Mouse (Mus musculus) forebrain, embryonic 15.5 days (tissue): ENCODE results near the gene Dnajc6. TPM values are rescaled to one million over a fixed set of nuclear protein-coding genes. Genes with fewer than 3 reads are reported as not detected.
A peak's percentile ranks its signal among the peaks of the same experiment; 100 is the strongest.

Experiments used
- ATAC-seq: fragments of 200-750 bp; cut with Nextera tagmentation; replicated peaks from 2 replicates; pipeline ENCODE4 v1.8.0; 2017; ENCODE audit warnings: mild to moderate bottlenecking, moderate TSS enrichment, moderate library complexity
- H3K27ac ChIP-seq: fragments of 300-500 bp; sonication (generic); replicated peaks from 2 replicates; pipeline ENCODE4 v1.5.1; 2015; ENCODE audit warnings: mild to moderate bottlenecking, inconsistent platforms
- H3K27me3 ChIP-seq: fragments of 300-500 bp; sonication (generic); 2 replicates; pipeline ENCODE4 v1.6.1; 2015; ENCODE audit warnings: inconsistent platforms
- H3K36me3 ChIP-seq: fragments of 300-500 bp; sonication (generic); 2 replicates; pipeline ENCODE4 v1.6.1; 2015; ENCODE audit warnings: mild to moderate bottlenecking, inconsistent platforms
- H3K4me1 ChIP-seq: fragments of 300-500 bp; sonication (generic); 2 replicates; pipeline ENCODE4 v1.6.1; 2015; ENCODE audit warnings: inconsistent platforms
- H3K4me2 ChIP-seq: fragments of 300-500 bp; sonication (generic); replicated peaks from 2 replicates; pipeline ENCODE4 v1.6.1; 2015; ENCODE audit warnings: mild to moderate bottlenecking, inconsistent platforms
- H3K4me3 ChIP-seq: fragments of 300-500 bp; sonication (generic); 2 replicates; pipeline ENCODE4 v1.5.1; 2015; ENCODE audit warnings: mild to moderate bottlenecking, inconsistent platforms
- H3K9ac ChIP-seq: fragments of 300-500 bp; sonication (generic); replicated peaks from 2 replicates; pipeline ENCODE4 v1.6.1; 2015; ENCODE audit warnings: mild to moderate bottlenecking, inconsistent platforms
- H3K9me3 ChIP-seq: fragments of 300-500 bp; sonication (generic); 2 replicates; pipeline ENCODE4 v1.6.1; 2016; ENCODE audit warnings: inconsistent platforms
- WGBS: fragments of 180-500 bp; shearing (Covaris S2); methylation state at CpG from one replicate; pipeline ENCODE4 v1.1.7; 2015; ENCODE audit warnings: mixed read lengths; 5-methylcytosine and 5-hydroxymethylcytosine counted together
- polyA plus RNA-seq: library from polyadenylated mRNA; unstranded; fragments of >200 nt; fragmentation: Nextera tagmentation; extraction: Ambion mirVana; gene quantifications from 2 replicates; pipeline ENCODE4 v1.2.1, GENCODE M21; 2015

Gene Dnajc6
- polyA plus RNA-seq, 1 experiment from 2014 or later: 26.2 TPM

DNA sequence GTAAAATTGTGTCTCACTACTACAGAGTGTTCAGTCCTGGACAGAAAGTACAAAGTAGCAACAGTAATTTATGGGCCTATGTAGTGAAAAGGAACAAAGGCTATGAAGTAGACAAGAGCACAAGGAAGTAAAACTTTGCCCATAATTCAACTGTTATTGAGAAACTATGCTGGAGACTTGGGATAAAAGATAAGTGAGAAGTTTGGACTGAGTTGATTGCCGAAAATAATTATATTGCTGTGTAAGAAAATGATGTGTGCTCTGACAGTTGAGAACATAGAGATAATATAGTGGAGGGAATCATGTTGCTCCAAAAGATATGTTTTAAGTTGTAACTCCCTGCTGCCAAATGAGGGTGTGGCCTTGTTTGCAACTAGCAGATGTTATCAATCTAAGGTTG, 152.3 kb downstream of the Dnajc6 start:
- Histone ChIP-seq H3K9ac (peak overlapping the region; percentile 95; the same call in 1 of the 2 replicates), H3K4me3 (peak overlapping the region; percentile 85), H3K4me2 (peak overlapping the region; percentile 59), H3K27me3 (no peaks in the 10 kb centered on the region), H3K27ac (0 out of 2 replicates have a peak overlapping the region, but pooled peaks have one; percentile 95), H3K9me3 (no peaks in the 10 kb centered on the region), H3K4me1 (peaks cover 23% of the 10 kb centered on the region), H3K36me3 (no peaks in the 10 kb centered on the region)
- ATAC-seq: no peak
- 85% methylated on average over 1 of the region's 1 CpGs for WGBS

DNA sequence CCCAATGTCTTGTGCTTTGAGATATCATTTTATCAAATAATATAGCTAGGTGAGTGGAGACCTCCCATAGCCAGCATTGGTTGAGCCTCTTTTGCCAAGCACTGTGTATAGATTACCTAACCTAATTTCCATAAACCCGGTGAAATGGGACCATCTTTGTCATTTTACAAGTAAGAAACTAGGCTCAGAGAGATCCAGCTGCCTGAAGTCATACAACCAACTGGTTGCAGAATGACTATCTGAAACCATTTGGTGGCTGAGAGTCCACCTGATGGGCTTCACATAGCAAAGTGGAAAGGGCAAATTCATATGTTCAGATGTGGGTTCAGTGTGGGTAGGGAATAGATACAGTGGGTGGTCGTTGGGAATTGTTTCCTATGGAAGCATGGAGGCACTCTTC, 154.5 kb downstream of the Dnajc6 start:
- Histone ChIP-seq H3K9ac (no peak overlapping the region), H3K27me3 (no peaks in the 10 kb centered on the region), H3K27ac (no peak overlapping the region), H3K36me3 (no peaks in the 10 kb centered on the region; the same call in 1 of the 2 replicates), H3K4me2 (no peak overlapping the region), H3K9me3 (no peaks in the 10 kb centered on the region), H3K4me3 (no peak overlapping the region), H3K4me1 (peaks cover 23% of the 10 kb centered on the region)
- no peak for ATAC-seq
- 92% methylated on average over 2 of the region's 2 CpGs for WGBS

DNA sequence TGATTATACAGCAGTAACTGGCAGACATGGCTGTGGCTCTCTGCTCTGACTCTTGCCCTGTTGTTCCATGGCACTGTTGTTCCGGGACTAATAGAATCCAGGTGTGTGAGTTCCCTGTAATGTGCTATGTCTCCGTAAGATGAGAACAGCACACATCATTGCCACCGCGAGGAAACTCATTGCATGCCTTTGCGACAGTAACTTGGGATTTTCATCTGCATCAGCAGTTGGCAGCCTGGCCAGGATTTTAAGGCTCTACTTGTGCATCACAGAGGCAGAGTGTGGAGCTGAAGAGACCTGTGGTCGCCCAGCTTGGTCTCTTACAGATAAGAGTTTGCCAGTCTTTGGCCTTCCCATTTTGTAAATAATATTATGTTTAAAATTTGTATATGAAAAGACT, 157.8 kb downstream of the Dnajc6 start:
- peaks cover 4% of the 10 kb centered on the region for H3K36me3 ChIP-seq
- no peak overlapping the region for H3K4me3 ChIP-seq
- no peak overlapping the region for H3K9ac ChIP-seq
- no peak overlapping the region for H3K4me2 ChIP-seq
- 93% methylated on average over 6 of the region's 6 CpGs for WGBS
- no peak overlapping the region for H3K27ac ChIP-seq
- H3K27me3 ChIP-seq: no peaks in the 10 kb centered on the region
- no peak for ATAC-seq
- H3K4me1 ChIP-seq: peaks cover 4% of the 10 kb centered on the region; the same call in 1 of the 2 replicates
- no peaks in the 10 kb centered on the region for H3K9me3 ChIP-seq

DNA sequence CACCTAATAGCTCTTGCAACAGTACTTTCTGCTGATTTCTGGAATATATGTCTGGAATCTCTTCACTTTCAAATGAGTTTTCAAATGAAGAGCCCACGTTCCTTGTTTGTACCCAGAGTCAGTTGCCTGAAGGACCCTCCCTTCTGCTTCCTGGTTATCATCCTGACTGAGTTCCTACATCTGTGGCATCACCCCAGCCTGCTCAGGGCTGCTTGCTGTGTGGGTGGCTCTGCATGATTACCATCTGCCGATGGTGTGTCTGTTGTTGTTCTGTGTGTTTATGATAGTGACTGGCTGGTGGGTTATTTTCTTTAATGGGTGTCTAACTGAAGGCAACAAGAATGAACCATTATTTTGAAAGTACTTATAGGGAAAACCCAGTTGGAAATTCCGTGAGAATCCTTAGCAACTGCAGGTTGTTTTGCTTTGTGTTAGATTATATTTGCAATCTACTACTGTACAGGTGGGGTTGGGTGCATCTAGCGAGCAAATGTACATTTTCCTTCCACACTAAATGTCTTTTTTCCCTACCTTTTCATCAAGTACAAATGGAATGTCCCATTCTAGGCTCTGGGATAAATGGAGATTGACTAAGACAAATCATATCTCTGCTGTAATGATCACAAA, 158.5 kb downstream of the Dnajc6 start:
- Histone ChIP-seq H3K27me3 (no peaks in the 10 kb centered on the region), H3K4me2 (no peak overlapping the region), H3K9me3 (no peaks in the 10 kb centered on the region), H3K4me1 (no peaks in the 10 kb centered on the region), H3K4me3 (no peak overlapping the region), H3K27ac (no peak overlapping the region), H3K9ac (no peak overlapping the region), H3K36me3 (peaks cover 10% of the 10 kb centered on the region)
- WGBS: 85% methylated on average over 4 of the region's 4 CpGs
- no peak for ATAC-seq

DNA sequence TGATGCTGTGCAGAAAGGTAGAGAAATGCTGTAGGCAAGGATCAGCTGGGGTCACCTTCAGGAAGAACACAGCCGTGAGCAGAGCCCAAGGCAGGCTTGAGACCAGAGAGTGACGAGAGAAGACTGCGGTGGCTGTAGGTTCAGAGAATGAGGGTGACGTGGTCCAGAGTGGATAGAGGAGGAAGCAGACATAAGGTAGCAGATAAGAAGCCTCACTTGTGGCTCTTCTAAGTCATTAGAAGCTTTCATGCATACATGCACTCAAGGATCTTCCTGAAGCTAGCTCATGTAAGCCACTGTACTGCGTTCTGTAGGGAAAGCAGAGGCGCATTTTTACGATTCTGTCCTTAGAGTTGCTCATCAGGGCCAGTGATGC, 159.0 kb downstream of the Dnajc6 start:
- H3K9ac ChIP-seq: no peak overlapping the region
- no peaks in the 10 kb centered on the region for H3K4me1 ChIP-seq
- WGBS: 93% methylated on average over 7 of the region's 7 CpGs
- H3K4me2 ChIP-seq: no peak overlapping the region
- peaks cover 11% of the 10 kb centered on the region for H3K36me3 ChIP-seq
- no peak for ATAC-seq
- H3K27ac ChIP-seq: no peak overlapping the region
- no peaks in the 10 kb centered on the region for H3K9me3 ChIP-seq
- no peaks in the 10 kb centered on the region for H3K27me3 ChIP-seq
- H3K4me3 ChIP-seq: no peak overlapping the region

DNA sequence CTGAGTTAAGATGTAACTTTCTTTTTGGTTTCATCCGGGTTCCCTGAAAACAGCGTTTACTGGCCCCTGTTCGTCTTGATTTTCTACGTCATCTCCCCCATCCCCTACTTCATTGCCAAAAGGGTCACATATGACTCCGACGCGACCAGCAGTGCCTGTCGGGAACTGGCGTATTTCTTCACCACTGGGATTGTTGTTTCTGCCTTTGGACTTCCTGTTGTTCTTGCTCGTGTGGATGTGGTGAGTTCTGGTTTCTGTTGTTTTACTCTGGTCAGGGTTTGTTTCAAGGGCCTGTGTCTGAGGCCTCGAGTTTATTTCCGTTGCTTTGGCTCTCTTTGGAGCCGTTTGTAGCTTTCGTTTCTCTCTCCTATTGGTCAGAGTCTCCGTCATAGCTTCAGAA, 159.6 kb downstream of the Dnajc6 start:
- no peak overlapping the region for H3K4me3 ChIP-seq
- H3K27me3 ChIP-seq: no peaks in the 10 kb centered on the region
- H3K4me1 ChIP-seq: no peaks in the 10 kb centered on the region
- H3K9me3 ChIP-seq: no peaks in the 10 kb centered on the region
- H3K4me2 ChIP-seq: no peak overlapping the region
- H3K36me3 ChIP-seq: peaks cover 14% of the 10 kb centered on the region
- no peak overlapping the region for H3K9ac ChIP-seq
- no peak for ATAC-seq
- no peak overlapping the region for H3K27ac ChIP-seq
- WGBS: 88% methylated on average over 15 of the region's 15 CpGs

DNA sequence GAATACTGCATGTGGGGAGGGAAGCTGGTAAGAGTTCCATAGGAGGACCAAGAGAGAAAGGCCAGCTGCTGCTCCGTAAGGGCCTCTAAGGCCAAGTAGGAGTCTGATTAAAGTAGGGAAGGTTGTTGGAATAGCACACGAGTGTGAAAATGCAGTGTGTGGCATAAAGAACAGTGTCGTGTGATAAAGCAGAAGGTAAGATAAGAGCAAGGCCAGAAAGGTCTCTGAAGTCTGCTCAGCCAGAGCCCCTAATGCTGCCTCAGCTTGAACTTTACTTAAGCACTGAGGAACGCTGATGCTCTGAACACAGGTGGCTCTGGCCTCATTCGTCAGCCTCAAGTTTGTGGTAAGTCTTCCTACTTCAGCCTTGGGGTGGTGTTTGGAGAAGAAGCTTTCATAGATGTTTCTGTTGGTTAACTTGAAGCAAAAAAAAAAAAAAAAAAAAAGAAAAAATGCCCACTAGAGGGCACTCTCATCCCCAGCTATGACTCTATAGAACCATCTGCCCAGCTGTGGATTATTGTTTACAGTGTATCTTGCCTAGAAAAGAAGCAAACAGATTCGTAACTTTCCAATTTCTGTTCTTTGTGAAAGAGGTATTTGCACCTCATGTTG, 160.6 kb downstream of the Dnajc6 start:
- no peak for ATAC-seq
- WGBS: 63% methylated on average over 6 of the region's 6 CpGs
- Histone ChIP-seq H3K9ac (no peak overlapping the region), H3K27me3 (no peaks in the 10 kb centered on the region), H3K4me1 (no peaks in the 10 kb centered on the region), H3K4me2 (no peak overlapping the region), H3K27ac (no peak overlapping the region), H3K9me3 (no peaks in the 10 kb centered on the region), H3K36me3 (peaks cover 20% of the 10 kb centered on the region), H3K4me3 (no peak overlapping the region)

DNA sequence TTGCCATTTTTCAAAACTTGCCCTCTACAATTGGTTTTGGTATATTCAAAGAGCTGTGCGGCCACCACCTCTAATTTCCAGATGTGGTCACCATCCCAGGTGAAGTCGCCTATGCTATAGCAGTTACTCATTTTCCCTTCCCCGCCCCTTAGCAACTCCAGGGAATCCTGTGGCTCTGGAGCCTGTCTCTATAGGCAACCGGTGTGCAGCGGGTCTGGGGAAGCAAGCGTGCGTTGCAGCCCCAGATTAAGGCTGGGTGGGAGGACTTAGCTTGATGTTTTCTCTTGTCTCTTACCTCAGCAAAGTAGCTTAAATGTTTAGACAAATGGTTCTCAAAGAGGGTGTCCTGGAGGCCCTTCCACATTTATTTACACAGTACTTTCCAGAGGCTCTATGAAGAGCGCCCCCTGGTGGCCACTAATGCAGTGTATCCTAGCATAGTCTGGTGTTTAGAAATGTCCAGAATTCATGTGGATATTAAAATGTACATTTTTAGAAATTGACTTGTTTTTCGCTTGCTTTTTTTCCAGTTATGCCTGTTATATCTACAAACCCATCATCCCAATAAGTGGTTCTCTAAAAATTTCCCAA, 167.8 kb downstream of the Dnajc6 start:
- WGBS: 67% methylated on average over 9 of the region's 9 CpGs
- H3K4me1 ChIP-seq: 0 out of 2 replicates have a peak, but pooled peaks cover 3% of the 10 kb centered on the region

DNA sequence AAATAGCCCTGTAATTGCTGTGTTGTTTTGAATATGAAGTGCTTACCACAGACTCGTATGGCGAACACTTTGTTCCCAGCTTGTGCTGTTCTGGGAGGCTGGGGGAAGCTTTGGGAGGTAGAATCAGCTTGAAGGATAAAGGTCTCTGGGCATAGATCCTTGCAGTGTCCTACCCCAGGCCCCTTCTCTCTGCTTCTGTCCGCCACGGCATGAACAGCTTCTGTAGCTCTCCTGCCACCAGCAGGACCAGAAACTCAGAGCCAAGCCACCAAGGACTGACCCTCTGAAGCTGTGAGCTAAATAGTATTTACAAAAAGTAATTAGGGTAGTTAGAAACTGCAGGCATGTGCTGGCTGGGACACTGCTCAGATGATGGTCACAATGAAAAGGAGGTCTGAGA, 168.3 kb downstream of the Dnajc6 start:
- WGBS: 91% methylated on average over 4 of the region's 4 CpGs
- no peak for ATAC-seq

More for the DNA sequence above, 167.8 kb downstream of the Dnajc6 start:
- ATAC-seq: no peak
- Histone ChIP-seq H3K36me3 (peaks cover 22% of the 10 kb centered on the region), H3K4me3 (no peak overlapping the region), H3K27ac (no peak overlapping the region), H3K4me2 (no peak overlapping the region), H3K27me3 (no peaks in the 10 kb centered on the region), H3K9me3 (no peaks in the 10 kb centered on the region), H3K9ac (no peak overlapping the region)

DNA sequence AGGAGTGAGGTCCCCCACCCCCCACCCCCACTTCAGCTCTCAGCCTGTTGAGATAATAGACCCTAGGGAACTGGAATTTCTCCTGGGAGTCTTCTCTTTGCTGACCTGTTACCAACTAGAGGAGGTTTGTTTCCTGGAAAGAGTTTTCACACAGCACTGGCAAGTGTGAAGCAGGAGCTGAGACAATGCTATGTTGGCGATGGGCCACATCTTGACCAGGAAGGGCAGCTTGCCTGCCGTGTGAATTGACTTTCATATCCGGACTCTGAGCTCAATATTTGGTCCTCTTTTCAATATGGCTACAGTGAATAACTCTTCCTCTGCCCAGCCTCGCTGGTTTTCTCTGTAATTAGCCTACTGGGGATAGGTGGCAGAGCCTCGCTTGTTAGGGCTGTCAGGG, 172.7 kb downstream of the Dnajc6 start:
- ATAC-seq: no peak
- Histone ChIP-seq H3K36me3 (no peaks in the 10 kb centered on the region), H3K9me3 (no peaks in the 10 kb centered on the region), H3K27me3 (no peaks in the 10 kb centered on the region), H3K9ac (no peak overlapping the region), H3K4me1 (0 out of 2 replicates have a peak, but pooled peaks cover 5% of the 10 kb centered on the region), H3K4me3 (no peak overlapping the region), H3K27ac (no peak overlapping the region), H3K4me2 (no peak overlapping the region)
- 28% methylated on average over 5 of the region's 5 CpGs for WGBS

More for the DNA sequence above, 168.3 kb downstream of the Dnajc6 start:
- Histone ChIP-seq H3K27ac (no peak overlapping the region), H3K9me3 (no peaks in the 10 kb centered on the region), H3K9ac (no peak overlapping the region), H3K27me3 (no peaks in the 10 kb centered on the region), H3K36me3 (peaks cover 17% of the 10 kb centered on the region), H3K4me1 (0 out of 2 replicates have a peak, but pooled peaks cover 5% of the 10 kb centered on the region), H3K4me2 (no peak overlapping the region), H3K4me3 (no peak overlapping the region)

DNA sequence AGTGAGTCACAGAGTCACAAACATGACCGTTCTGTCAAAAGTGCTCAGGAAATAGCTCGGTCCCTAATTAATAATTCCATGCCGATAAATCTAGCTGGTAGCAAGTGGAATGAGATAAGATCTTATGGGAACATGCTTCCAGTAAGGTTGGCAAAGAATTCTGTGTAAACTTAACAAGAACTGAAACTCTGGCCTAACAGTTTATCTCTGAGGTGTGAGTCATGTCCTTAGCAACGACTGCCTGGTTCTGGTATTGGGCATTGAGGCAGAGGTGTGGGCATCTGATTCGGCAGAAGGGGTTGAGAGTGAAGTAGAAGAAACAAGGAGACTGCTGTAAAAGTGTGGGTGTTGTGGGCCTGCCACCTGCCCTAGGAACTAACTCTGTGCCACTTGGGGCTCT, 173.4 kb downstream of the Dnajc6 start:
- H3K27me3 ChIP-seq: no peaks in the 10 kb centered on the region
- no peak overlapping the region for H3K4me2 ChIP-seq
- no peaks in the 10 kb centered on the region for H3K36me3 ChIP-seq
- H3K4me3 ChIP-seq: no peak overlapping the region
- H3K9ac ChIP-seq: no peak overlapping the region
- no peaks in the 10 kb centered on the region for H3K9me3 ChIP-seq
- no peak for ATAC-seq
- no peak overlapping the region for H3K27ac ChIP-seq
- 0 out of 2 replicates have a peak, but pooled peaks cover 5% of the 10 kb centered on the region for H3K4me1 ChIP-seq
- 50% methylated on average over 5 of the region's 5 CpGs for WGBS

DNA sequence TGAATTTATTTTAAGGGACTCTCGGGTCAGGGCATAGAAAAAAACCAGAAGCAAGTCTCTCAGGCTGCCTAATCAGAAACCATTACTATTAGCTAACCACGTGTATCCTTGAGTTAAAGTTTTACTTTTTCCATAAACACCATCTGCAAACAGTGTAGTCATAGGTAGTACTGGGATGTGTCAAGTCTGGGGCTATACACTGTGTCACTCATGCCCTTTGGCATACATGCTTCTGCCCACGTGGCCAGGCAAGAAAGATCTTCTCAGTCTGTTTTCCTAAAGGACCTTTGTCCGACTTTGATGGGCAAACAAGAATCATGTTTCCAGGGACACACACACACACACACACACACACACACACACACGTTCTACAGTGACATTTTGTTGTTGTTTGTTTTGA, 178.3 kb downstream of the Dnajc6 start:
- Histone ChIP-seq H3K4me2 (no peak overlapping the region), H3K9ac (no peak overlapping the region), H3K9me3 (no peaks in the 10 kb centered on the region), H3K27ac (no peak overlapping the region), H3K27me3 (no peaks in the 10 kb centered on the region), H3K4me3 (no peak overlapping the region), H3K36me3 (no peaks in the 10 kb centered on the region), H3K4me1 (no peaks in the 10 kb centered on the region)
- 77% methylated on average over 5 of the region's 5 CpGs for WGBS
- no peak for ATAC-seq
